Mouse (Mus musculus) right cerebral cortex, adult 18-20 months (tissue): ENCODE measurements around the gene Cchcr1.

Source experiments
- DNase-seq: peaks from one replicate; pipeline ENCODE4 v3.0.0; 2022; ENCODE audit warnings: mixed read lengths

Gene Cchcr1

DNA sequence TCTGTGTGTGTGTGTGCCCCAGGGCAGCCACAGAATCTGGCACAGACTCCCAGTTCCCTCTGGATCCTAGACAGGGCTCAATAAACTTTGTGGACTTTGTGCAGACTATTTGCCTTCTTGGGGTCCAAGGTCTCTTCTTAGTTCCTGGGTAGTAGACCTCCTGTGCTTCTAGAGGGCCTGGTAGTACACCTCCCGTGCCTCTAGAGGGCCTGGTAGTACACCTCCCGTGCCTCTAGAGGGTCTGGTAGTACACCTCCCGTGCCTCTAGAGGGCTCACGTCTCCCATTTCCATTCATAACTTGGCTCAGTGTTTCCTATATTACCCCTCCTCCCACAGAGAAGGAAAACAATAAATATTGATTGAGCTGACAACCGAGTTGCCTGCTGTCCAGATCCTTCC, 39.9 kb downstream of the Cchcr1 start:
- peak; percentile 48 for DNase-seq

DNA sequence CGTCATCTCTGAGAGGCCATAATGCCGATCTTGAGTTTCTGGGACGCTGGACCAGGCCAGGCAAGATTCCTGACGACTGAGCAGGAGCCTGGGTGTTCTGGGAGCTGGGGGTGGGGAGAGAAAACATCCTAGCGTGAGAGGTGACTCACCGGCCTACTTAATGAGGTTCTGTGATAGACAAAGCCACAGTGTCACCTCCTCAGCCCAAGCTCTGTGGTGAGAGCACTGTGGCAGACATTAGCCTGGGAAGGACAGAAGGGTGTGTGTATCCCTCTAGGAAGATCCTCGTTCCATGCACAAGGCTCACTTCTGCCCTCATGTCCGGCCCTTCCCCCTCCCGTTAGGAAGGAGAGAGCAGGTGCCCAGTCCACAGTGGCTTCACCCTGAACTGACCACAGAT, 40.5 kb downstream of the Cchcr1 start:
- no peak for DNase-seq

DNA sequence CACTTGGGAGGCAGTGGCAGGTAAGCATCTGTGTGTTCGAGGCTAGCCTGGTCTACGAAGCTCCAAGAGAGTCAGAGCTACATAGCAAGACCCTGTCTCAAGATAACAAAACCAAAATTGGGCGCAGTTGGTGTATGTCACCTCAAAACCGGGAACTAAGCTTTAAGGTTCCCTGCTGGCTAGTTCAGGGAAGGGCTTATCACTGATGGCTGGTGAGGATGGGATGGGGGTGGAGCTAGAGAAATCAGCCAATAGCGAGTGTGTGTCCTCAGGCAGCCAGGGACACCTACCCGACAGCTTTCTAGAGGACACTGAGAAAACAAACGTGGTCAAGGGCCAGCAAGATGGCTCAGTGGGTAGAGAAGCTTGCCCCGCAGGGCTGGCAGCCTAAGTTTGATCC, 41.3 kb downstream of the Cchcr1 start:
- no peak for DNase-seq

DNA sequence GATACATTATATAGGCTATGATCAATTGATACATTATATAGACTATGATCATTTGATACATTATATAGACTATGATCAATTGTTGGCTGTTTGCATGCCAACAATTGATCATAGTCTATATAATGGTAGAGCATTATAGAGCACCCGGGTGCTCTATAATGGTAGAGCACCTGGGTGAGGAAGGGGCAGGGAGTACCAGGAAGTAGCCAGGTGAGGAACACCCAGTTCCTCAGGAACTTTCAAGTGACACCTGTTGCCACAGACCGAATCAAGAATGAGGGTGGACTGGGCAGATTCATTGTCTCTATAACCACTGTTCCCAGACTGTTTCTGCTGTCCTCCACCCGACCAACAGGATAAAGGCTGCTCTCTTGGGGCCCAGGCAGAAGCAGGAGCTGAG, 50.2 kb downstream of the Cchcr1 start, which contains the start of gene 2300002M23Rik:
Gene 2300002M23Rik (plus strand): TSS at position 301 of the 400 bp plus-strand sequence.
- DNase-seq: no peak

DNA sequence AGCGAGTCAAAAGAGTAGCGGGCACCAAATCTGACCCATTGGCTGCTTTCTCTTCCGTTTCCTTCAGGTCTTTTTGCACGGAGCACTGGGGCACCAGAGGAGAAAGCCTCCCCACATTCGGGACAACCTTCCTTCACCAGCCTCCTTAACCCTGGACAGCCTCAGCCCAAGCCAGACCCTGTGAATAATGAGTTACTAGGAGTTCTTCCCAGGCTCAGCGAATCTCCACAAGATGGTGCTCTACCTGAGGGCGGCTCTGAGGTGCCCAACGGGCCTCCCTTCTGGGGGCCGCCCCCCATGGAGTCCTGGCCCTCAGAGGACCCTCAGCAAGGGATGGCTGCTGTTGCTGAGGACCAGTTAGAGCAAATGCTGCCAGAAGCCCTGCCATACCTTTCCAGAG, 50.9 kb downstream of the Cchcr1 start:
- DNase-seq: no peak

DNA sequence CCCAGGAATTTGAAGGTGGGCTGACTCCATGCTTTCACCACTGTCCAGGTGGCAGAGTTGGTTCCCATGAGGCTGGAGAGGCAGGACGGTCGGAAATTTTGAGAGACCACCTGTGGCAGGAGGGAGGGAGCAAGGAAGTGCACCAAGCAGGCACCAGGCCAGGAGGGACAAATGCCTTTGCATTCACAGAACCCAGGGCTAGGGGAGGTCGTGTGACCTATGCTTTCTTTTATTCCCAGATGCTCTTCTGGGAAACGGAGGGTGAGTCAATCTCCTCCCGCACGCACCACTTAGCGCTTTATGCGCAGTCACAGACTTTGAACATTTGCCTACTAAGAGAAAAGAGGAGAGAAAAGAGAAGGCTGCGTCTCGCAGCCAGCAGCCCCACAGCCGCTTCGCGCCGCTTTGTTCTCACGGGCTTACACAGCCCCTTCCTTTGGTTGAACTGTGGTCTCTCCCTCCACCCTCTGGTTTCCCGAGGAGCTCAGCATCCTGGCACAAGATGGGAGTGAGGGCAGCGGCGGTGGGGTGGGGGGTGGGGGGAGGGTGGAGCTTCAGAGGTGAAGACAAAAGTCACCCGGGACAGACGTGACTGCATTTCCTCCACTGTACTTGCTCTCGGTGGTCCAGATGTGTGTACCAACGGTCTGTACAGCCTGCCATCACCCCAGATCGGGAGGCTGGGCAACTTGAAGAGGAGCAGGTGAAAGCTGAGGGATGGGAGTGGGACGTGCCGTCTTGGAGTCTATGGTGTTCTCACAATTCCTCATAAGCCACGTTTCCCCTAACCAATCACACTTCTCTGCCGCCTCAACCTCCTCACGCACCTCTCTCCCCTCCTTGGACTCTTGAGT, 52.4 kb downstream of the Cchcr1 start:
- no peak for DNase-seq

DNA sequence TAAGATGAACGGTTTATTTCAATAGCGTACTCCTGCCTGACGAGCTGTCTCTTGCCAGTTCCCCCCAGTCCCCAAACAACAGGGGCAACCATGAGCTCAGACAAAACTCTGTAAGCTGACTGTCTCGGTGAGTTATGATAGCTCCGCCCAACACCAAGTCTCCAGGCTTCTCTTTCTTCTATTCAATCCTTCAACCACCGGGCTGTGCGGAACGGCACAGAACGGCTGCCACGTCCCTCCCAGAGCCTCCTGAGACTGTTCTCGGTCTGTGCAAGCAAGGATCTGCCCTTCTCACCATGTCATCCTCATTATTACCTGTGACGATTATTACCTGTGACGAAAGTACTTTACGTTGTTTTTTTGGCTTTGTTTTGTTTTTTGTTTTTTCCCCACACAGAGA, 53.9 kb downstream of the Cchcr1 start:
- DNase-seq: no peak

DNA sequence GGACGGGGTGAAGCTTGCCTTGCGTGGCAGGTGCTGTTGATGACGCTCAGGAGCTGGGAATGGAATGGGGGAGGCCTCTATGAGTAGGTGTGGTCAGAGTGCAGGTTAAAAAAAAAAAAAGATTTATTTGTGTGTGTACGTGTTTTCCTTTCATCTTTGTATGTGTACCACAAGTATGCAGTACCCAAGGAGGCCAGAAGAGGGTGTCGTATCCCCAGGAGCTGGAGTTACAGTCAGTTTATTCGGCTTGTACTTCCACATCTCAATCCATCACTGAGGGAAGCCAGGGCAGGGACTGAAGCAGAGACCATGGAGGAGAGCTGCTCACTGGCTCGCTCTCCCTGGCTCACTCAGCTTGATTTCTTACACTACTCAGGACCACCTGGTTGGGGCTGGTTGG, 54.6 kb downstream of the Cchcr1 start:
- no peak for DNase-seq

DNA sequence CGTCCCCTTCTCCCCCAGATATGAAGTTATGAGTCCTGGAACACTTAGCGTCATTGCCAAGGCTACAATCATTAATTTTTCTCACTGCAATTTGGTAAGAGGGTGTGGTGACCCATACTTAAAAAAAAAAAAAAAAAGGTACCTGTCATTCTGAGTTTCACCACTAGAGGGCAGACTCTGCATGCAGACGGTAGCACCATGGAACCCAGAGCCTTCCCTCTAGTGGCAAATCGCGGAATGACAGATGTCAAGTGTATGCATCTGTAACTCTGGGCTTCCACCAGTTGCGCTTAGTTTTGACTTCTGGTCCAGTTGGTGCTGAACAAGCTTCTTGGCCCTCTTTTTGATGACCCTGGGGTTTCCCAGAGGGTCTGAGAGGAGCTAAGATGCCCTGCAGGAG, 61.3 kb downstream of the Cchcr1 start:
- peak; percentile 64 for DNase-seq
